ENCODE assay signal across 17 mouse cellular contexts in genomic region chr7:27419101-27419500, GRCm38 (mm10). TPM values are rescaled to one million over a fixed set of nuclear protein-coding genes. Genes with fewer than 3 reads are reported as not detected.
DNase-seq lines count a peak whose midpoint lies in the region; ATAC-seq and TF ChIP-seq lines count a peak whose summit lies in the region.
"Had no signal": no experiment of that assay in that cellular context is flagged by ENCODE, and none has a peak within 500 bp of the region (broad histone marks: within the 10 kb centered on the region; RNA-seq: fewer than 3 reads in every experiment).

No protein-coding gene starts in this region.

- ATAC-seq in megakaryocyte progenitor cell, adult 5-6 weeks (replicated peaks; ENCODE audit: poor library complexity), result peak; percentile 69
- ATAC-seq: inflammation-experienced regulatory T-cells, adult 6 months had no signal

- H3K36me3 ChIP-seq in MEL (ENCODE audit: control insufficient read depth in 1 of 2, insufficient read depth in 2 of 2, low read length in 2 of 2), result no peaks in the 10 kb centered on the region
- H3K36me3 ChIP-seq: embryonic facial prominence, embryonic 10.5 days; lung, embryonic 15.5 days; midbrain, embryonic 12.5 days; neural tube, embryonic 12.5 days had no signal

- no peak overlapping the region for H3K4me3 ChIP-seq in left cerebral cortex, adult 2 months
- H3K4me3 ChIP-seq in MEL (ENCODE audit: control insufficient read depth in 1 of 2, insufficient read depth in 1 of 2, low read depth in 2 of 2, low read length in 2 of 2), result no peak overlapping the region
- H3K4me3 ChIP-seq: embryonic facial prominence, embryonic 10.5 days; forebrain, embryonic 12.5 days; lung, embryonic 15.5 days; midbrain, embryonic 12.5 days; neural tube, embryonic 12.5 days had no signal

- TF ChIP-seq EP300 in MEL (IDR thresholded peaks at IDR 0.05; ENCODE audit: low read depth in 1 of 2, low read length in 2 of 2), result no peak

- no peak for DNase-seq in left cerebral cortex, adult 2 months (ENCODE audit: extremely low spot score in 1 of 2, low spot score in 2 of 2)
- no peak for DNase-seq in left cerebral cortex, postnatal 25 days (ENCODE audit: low spot score in 2 of 2)
- peak; percentile 56 for DNase-seq in CD4-positive helper T cell, adult 2 months (ENCODE audit: low read depth, low spot score)
- peak; percentile 69 for DNase-seq in MEL (ENCODE audit: low read depth, low spot score)
- no peak for DNase-seq in cerebellum, adult 18-20 months
- no peak for DNase-seq in gastrocnemius, postnatal 4 days (ENCODE audit: low spot score in 2 of 2)
- DNase-seq: adrenal gland, postnatal 14 days; cerebellum, adult 11-12 months; heart, postnatal 14 days; thymus, postnatal 4 days had no signal

- no peaks in the 10 kb centered on the region for H3K9me3 ChIP-seq in MEL (replicated peaks; ENCODE audit: insufficient read depth, low read length)
- H3K9me3 ChIP-seq: forebrain, embryonic 12.5 days; lung, embryonic 15.5 days had no signal

- TF ChIP-seq RAD21 in MEL (IDR thresholded peaks at IDR 0.05; ENCODE audit: low read depth, low read length), result peak; percentile 59

- no peak overlapping the region for H3K27ac ChIP-seq in left cerebral cortex, adult 2 months
- no peak overlapping the region for H3K27ac ChIP-seq in MEL (ENCODE audit: control insufficient read depth, low read depth, low read length)
- H3K27ac ChIP-seq: embryonic facial prominence, embryonic 10.5 days; forebrain, embryonic 12.5 days; lung, embryonic 15.5 days; midbrain, embryonic 12.5 days; neural tube, embryonic 12.5 days had no signal

- peak; percentile 13; the same call in 1 of the 2 replicates for TF ChIP-seq CTCF in left cerebral cortex, adult 2 months (IDR thresholded peaks at IDR 0.05)
- peak; percentile 65 to 70 (median 68) for TF ChIP-seq CTCF in MEL (IDR thresholded peaks at IDR 0.05 in 2 of 3, conservative IDR thresholded peaks at IDR 0.05 in 1 of 3; ENCODE audit: control insufficient read depth in 1 of 3, insufficient read depth in 1 of 3, low read depth in 2 of 3, low read length in 3 of 3, poor library complexity in 1 of 3, severe bottlenecking in 1 of 3)

- no peaks in the 10 kb centered on the region for H3K79me2 ChIP-seq in MEL (ENCODE audit: control insufficient read depth, insufficient read depth, low read length, poor library complexity)

- no peak for TF ChIP-seq POLR2A in MEL (IDR thresholded peaks at IDR 0.05; ENCODE audit: control insufficient read depth in 1 of 2, insufficient read depth in 1 of 2, low read depth in 1 of 2, low read length in 2 of 2, poor library complexity in 1 of 2)

- intact Hi-C loops in left cerebral cortex, adult 2 months (cut with DNase I), result no loop called here
- intact Hi-C loops in left cerebral cortex, postnatal 25 days (cut with DNase I), result no loop called here

- H3K4me1 ChIP-seq in MEL (ENCODE audit: control insufficient read depth in 1 of 2, insufficient read depth in 2 of 2, low read length in 2 of 2), result no peaks in the 10 kb centered on the region
- H3K4me1 ChIP-seq: embryonic facial prominence, embryonic 10.5 days; forebrain, embryonic 12.5 days; lung, embryonic 15.5 days; midbrain, embryonic 12.5 days; neural tube, embryonic 12.5 days had no signal

- H3K9ac ChIP-seq in MEL (ENCODE audit: control insufficient read depth, low read depth, low read length, poor library complexity, severe bottlenecking), result no peak overlapping the region
- H3K9ac ChIP-seq: forebrain, embryonic 12.5 days; lung, embryonic 15.5 days; midbrain, embryonic 12.5 days; neural tube, embryonic 12.5 days had no signal

- H3K27me3 ChIP-seq in MEL (ENCODE audit: control insufficient read depth in 1 of 2, insufficient read depth in 2 of 2, low read length in 2 of 2), result no peaks in the 10 kb centered on the region; a peak in 1 of 4 replicates
- H3K27me3 ChIP-seq: forebrain, embryonic 12.5 days; lung, embryonic 15.5 days; midbrain, embryonic 12.5 days; neural tube, embryonic 12.5 days had no signal

TF ChIP-seq in MEL, 35 proteins besides CTCF, POLR2A, EP300 and RAD21 (continues in another document):
- TF ChIP-seq TCF12 (IDR thresholded peaks at IDR 0.05; ENCODE audit: low read depth, low read length) (no peak), GATA1 (IDR thresholded peaks at IDR 0.05; ENCODE audit: low read depth, low read length) (no peak), UBTF (IDR thresholded peaks at IDR 0.05; ENCODE audit: borderline replicate concordance, insufficient read depth, low read depth, low read length) (no peak), USF2 (IDR thresholded peaks at IDR 0.05; ENCODE audit: borderline replicate concordance in 1 of 2, insufficient read depth in 1 of 2, low read depth in 1 of 2, low read length in 2 of 2) (no peak), HCFC1 (IDR thresholded peaks at IDR 0.05; ENCODE audit: low read depth, low read length) (no peak), RCOR1 (IDR thresholded peaks at IDR 0.05; ENCODE audit: low read depth, low read length) (no peak), E2F4 (IDR thresholded peaks at IDR 0.05; ENCODE audit: borderline replicate concordance, low read depth, low read length) (no peak), ZMIZ1 (IDR thresholded peaks at IDR 0.05; ENCODE audit: low read depth, low read length) (no peak), SIN3A (IDR thresholded peaks at IDR 0.05; ENCODE audit: low read length) (no peak), MEF2A (IDR thresholded peaks at IDR 0.05; ENCODE audit: extremely low read depth, insufficient replicate concordance, low read depth, low read length, poor library complexity, severe bottlenecking) (no peak), BHLHE40 (IDR thresholded peaks at IDR 0.05; ENCODE audit: borderline replicate concordance, low read depth, low read length) (no peak), USF1 (IDR thresholded peaks at IDR 0.05; ENCODE audit: low read depth, low read length) (no peak), POLR2AphosphoS5 (IDR thresholded peaks at IDR 0.05; ENCODE audit: borderline replicate concordance, low read depth, low read length) (no peak), KAT2A (conservative IDR thresholded peaks at IDR 0.05; ENCODE audit: low read depth, low read length) (no peak), NRF1 (IDR thresholded peaks at IDR 0.05; ENCODE audit: insufficient read depth, low read depth, low read length, poor library complexity, severe bottlenecking) (no peak), ZKSCAN1 (IDR thresholded peaks at IDR 0.05; ENCODE audit: low read depth, low read length) (no peak), MAX (IDR thresholded peaks at IDR 0.05; ENCODE audit: low read length) (no peak), TBP (IDR thresholded peaks at IDR 0.05; ENCODE audit: low read depth, low read length) (no peak), ZNF384 (IDR thresholded peaks at IDR 0.05; ENCODE audit: low read depth, low read length) (peak; percentile 75), JUND (IDR thresholded peaks at IDR 0.05; ENCODE audit: low read depth, low read length) (no peak), ZC3H11A (IDR thresholded peaks at IDR 0.05; ENCODE audit: low read depth, low read length) (0 out of 2 replicates have a peak, but pooled peaks have one; percentile 23), CHD2 (IDR thresholded peaks at IDR 0.05; ENCODE audit: low read length) (no peak), SMC3 (IDR thresholded peaks at IDR 0.05; ENCODE audit: low read depth, low read length) (peak; percentile 51), NELFE (IDR thresholded peaks at IDR 0.05; ENCODE audit: low read depth, low read length) (no peak), MYC (IDR thresholded peaks at IDR 0.05; ENCODE audit: low read depth, low read length) (no peak), TAL1 (IDR thresholded peaks at IDR 0.05; ENCODE audit: low read length) (no peak), MAZ (IDR thresholded peaks at IDR 0.05; ENCODE audit: low read depth, low read length) (no peak), ETS1 (IDR thresholded peaks at IDR 0.05; ENCODE audit: low read depth, low read length) (no peak), GABPA (IDR thresholded peaks at IDR 0.05; ENCODE audit: low read depth, low read length) (no peak), MAFK (IDR thresholded peaks at IDR 0.05; ENCODE audit: borderline replicate concordance, low read depth, low read length) (no peak), CHD1 (IDR thresholded peaks at IDR 0.05; ENCODE audit: low read depth, low read length) (no peak), ELF1 (IDR thresholded peaks at IDR 0.05; ENCODE audit: low read depth, low read length) (0 out of 2 replicates have a peak, but pooled peaks have one; percentile 13), MXI1 (IDR thresholded peaks at IDR 0.05; ENCODE audit: low read depth, low read length) (no peak), POLR2AphosphoS2 (IDR thresholded peaks at IDR 0.05; ENCODE audit: low read length) (no peak)

RNA-seq across cellular contexts. Expression of gene Sptbn4, which starts 28.4 kb away (rescaled TPM):
- 100 to 1,000 TPM; 153 to 162 TPM for total RNA-seq in left cerebral cortex, adult 2 months (2021)
- total RNA-seq in left cerebral cortex, postnatal 25 days (2021), result 100 to 1,000 TPM; 132 to 139 TPM
- 0.19 and 0.36 TPM in 2 replicates for total RNA-seq in MEL (2012; rRNA removed)
- under 1 TPM in 1 of 2 experiments, not detected in 1; 0.68 TPM for polyA plus RNA-seq in MEL (2012; ENCODE audit: insufficient read depth in 1 of 2, insufficient read length in 2 of 2, low read depth in 1 of 2, low replicate concordance in 2 of 2, missing spikeins in 1 of 2)
- 0.02 and 0.07 TPM in 2 replicates for total RNA-seq in megakaryocyte progenitor cell, adult 5-6 weeks (2015)
- not detected in 2 replicates for total RNA-seq in megakaryocyte progenitor cell, adult 5-6 weeks (2017)
- total RNA-seq in gastrocnemius, postnatal 4 days (2021), result under 1 TPM; 0.21 to 0.34 TPM

RNA-seq across cellular contexts. Expression of gene Blvrb, which starts 28.7 kb away (rescaled TPM):
- 10 to 100 TPM; 18.1 to 18.3 TPM for total RNA-seq in left cerebral cortex, adult 2 months (2021)
- 10 to 100 TPM; 12.0 to 15.9 TPM for total RNA-seq in left cerebral cortex, postnatal 25 days (2021)
- total RNA-seq in MEL (2012; rRNA removed), result 183 and 245 TPM in 2 replicates
- 100 to 1,000 TPM in 1 of 2 experiments, not detected in 1; 210 TPM for polyA plus RNA-seq in MEL (2012; ENCODE audit: insufficient read depth in 1 of 2, insufficient read length in 2 of 2, low read depth in 1 of 2, low replicate concordance in 2 of 2, missing spikeins in 1 of 2)
- total RNA-seq in megakaryocyte progenitor cell, adult 5-6 weeks (2015), result 31.8 and 53.4 TPM in 2 replicates
- total RNA-seq in megakaryocyte progenitor cell, adult 5-6 weeks (2017), result 21.2 and 30.2 TPM in 2 replicates
- total RNA-seq in gastrocnemius, postnatal 4 days (2021), result 10 to 100 TPM; 29.0 to 36.5 TPM

RNA-seq across cellular contexts. Expression of gene Sertad3, which starts 54.5 kb away (rescaled TPM):
- total RNA-seq in left cerebral cortex, adult 2 months (2021), result 1 to 10 TPM; 3.3 TPM
- 1 to 10 TPM; 2.8 to 4.6 TPM for total RNA-seq in left cerebral cortex, postnatal 25 days (2021)
- total RNA-seq in MEL (2012; rRNA removed), result 2.0 and 2.4 TPM in 2 replicates
- 1 to 10 TPM in 1 of 2 experiments, not detected in 1; 6.7 TPM for polyA plus RNA-seq in MEL (2012; ENCODE audit: insufficient read depth in 1 of 2, insufficient read length in 2 of 2, low read depth in 1 of 2, low replicate concordance in 2 of 2, missing spikeins in 1 of 2)
- 2.5 and 2.9 TPM in 2 replicates for total RNA-seq in megakaryocyte progenitor cell, adult 5-6 weeks (2015)
- total RNA-seq in megakaryocyte progenitor cell, adult 5-6 weeks (2017), result 6.1 and 7.6 TPM in 2 replicates
- total RNA-seq in gastrocnemius, postnatal 4 days (2021), result 10 to 100 TPM; 13.0 to 13.6 TPM

Comparison
In these comparisons a context has a peak if more than half of its experiments do, and no peak if none do; other contexts are left out.
1. DNase-seq: peak in CD4-positive helper T cell, adult 2 months (single experiment) and MEL (single experiment); none in left cerebral cortex, adult 2 months (0 of 2), left cerebral cortex, postnatal 25 days (0 of 2), cerebellum, adult 18-20 months (0 of 2) and gastrocnemius, postnatal 4 days (0 of 2).
2. RNA of gene Sptbn4, which starts 28.4 kb away (total RNA-seq): 153 to 162 TPM in left cerebral cortex, adult 2 months and 132 to 139 TPM in left cerebral cortex, postnatal 25 days; 0.21 to 0.34 TPM in gastrocnemius, postnatal 4 days, 0.19 to 0.36 TPM in MEL and 0.02 to 0.07 TPM in megakaryocyte progenitor cell, adult 5-6 weeks; every median in the first group is over 10 times any median in the second.